Mouse (Mus musculus): ENCODE results near the gene B4galt2.

Gene B4galt2

DNA sequence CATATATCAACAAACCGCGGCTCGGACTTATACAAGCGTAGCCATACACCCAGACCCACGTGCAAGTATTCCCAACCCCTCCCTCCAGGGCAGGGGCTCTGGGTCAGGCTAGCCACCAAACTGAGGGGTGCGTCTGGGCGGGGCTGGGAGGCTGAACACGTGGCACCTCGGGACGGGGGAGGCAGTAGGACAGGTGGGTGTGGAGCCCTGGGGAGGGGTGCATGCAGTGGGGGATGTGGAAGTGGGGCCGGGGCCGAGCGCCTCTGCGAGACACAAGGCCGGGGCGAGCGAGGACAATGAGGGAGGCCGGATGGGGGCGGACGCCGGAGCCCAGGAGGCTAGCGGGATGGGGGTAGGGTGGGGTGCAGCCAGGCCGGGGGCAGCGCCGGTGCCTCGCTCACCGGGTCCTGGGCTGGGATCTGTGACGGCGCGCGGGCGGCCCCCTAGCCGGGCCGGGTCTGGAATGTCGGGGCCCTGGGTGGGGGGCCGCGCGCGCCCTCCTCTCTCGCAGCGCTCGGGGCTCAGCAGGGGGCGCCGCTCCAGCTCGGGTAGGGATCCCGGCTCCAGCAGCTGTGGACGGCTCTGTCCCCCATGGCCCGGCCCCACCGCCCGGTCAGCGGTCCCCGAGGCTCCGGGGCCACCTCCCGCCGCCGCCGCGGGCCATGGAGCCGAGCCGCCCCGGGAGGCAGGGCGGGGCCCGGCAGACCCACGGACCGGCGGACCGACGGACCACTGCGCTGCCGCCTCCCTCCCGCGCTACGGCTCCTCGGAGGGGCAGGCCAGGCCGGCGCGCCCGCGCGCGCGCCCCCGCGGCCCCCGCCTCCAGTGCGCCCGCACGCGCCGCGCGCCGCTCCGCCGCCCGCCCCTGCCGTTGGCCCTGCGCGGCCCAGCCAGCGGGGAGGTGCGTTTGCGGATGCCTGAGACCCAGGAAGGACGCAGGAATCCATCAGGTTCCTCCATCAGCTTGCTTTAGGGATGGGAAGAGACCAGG is at the start of gene B4galt2:
Gene B4galt2 (minus strand): TSS at position 787 of the 991 bp plus-strand sequence.
- no peak for DNase-seq (ENCODE audit: low read depth)

- DNase-seq (ENCODE audit: low read depth): no peak
Measured at GRCm38 (mm10) chr4:117929391-117929881, 46.1 kb upstream of the B4galt2 start, which contains the start of gene Artn. TSS of gene Artn (minus strand) at chr4:117929763.

GRCm38 (mm10) chr4:117928699-117929241 is 45.5 kb upstream of the B4galt2 start:
- no peak for DNase-seq (ENCODE audit: low read depth)

- DNase-seq (ENCODE audit: low read depth): no peak
Measured at GRCm38 (mm10) chr4:117928234-117928633, 44.9 kb upstream of the B4galt2 start.

DNA sequence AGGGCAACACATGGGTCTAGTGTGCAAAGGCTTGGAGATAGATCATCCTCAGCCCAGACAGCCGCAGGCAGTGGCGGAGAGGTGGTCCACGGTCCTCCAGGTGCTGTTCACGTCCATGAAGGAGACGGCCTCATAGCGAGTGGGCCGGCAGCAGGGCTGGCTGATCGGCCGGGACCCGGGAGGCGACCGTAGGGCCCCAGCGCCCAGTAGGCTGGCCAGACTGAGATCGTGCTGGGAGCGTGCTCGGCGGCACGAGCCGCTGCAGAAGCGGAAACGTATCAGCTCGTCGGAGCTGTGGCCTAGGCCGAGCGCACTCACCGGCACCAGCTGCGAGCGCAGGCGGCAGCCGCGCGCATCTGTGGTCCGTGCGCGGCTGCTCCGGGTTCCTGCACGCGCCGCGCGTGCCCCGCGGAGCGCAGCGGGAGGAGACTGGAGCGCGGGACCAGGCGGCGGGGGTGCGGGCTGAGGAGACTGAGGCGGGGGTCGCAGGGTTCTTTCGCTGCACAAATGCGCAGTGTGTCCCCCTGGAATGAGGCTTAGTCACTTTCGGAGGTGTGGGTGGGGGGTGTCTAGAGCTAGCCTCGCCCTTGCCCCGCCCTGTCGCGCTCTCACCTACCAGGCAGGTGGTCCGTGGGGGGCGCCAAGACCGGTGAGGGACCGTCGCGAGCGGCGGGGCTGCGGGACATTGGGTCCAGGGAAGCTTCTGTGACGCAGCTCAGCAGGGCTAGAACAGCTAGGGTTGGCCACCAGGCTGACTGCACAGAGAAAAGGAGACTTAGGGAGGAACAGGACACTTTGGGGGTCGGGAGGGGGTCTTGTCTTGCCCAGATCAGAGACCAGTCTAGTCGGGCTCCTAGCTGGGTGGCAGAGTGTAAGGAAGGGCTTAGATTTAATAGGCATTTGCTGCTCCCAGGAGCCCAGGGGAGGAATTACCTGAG is 43.5 kb upstream of the B4galt2 start:
- DNase-seq (ENCODE audit: low read depth): no peak

- DNase-seq (ENCODE audit: low read depth): no peak
Measured at GRCm38 (mm10) chr4:117924916-117925315, 41.6 kb upstream of the B4galt2 start.

DNA sequence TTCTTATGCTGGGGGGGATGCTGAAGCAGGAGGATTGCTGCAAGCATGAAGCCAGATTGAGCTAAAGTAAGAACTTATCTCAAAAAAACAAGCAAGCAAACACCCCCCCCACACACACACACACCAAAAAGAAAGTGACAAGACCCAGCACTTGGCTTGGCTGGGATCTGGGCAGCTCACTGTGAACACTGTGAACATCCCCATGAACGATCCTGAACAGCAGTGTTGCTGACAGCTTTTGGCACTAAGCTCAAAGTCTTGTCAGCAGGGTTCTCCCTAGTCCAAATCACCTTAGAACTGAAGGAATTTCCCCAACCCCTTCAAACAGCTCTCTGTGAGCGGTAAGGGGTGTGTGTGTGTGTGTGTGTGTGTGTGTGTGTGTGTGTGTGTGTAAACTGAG is 40.2 kb upstream of the B4galt2 start:
- no peak for DNase-seq (ENCODE audit: low read depth)

- no peak for DNase-seq (ENCODE audit: low read depth)
Measured at GRCm38 (mm10) chr4:117921358-117921757, 38.1 kb upstream of the B4galt2 start.

DNA sequence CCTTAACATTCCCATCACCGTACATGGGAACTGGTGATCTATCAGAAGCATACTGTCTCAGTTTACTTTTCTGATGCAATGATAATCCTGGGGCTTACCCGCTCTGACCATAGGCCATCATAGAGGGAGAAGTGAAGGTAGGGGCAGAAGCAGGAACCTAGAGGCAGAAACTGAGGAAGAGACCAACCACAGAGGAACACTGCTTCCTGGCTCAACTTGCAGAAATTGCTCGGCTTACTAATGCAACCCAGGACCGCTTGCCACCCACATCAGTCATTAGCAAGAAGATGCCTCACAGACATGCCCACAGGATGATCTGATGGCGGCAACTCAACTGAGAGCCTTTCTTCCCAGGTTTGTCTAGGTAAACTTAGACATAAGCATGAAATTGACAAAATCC is 35.5 kb upstream of the B4galt2 start:
- DNase-seq (ENCODE audit: low read depth): no peak

- no peak for DNase-seq (ENCODE audit: low read depth)
Measured at GRCm38 (mm10) chr4:117918261-117918660, 35.0 kb upstream of the B4galt2 start.

DNA sequence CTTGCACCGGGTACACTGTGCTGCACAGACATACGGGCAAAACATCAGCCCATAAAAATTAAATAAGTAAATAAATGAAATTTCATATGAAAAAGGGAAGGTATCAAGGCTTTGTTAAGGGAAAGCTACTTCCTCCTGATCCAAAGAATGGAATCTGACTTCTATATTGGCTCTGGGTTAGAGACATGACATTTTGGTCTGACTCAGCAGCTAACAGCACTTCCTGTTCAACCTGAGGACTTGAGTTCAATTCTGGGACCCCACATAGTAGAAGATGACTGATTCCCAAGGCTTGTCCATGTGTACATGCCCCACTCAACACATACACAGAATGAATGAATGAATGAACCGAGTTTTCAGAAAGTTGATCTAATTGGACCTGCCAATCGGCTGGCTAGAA is 34.6 kb upstream of the B4galt2 start:
- DNase-seq (ENCODE audit: low read depth): no peak

DNA sequence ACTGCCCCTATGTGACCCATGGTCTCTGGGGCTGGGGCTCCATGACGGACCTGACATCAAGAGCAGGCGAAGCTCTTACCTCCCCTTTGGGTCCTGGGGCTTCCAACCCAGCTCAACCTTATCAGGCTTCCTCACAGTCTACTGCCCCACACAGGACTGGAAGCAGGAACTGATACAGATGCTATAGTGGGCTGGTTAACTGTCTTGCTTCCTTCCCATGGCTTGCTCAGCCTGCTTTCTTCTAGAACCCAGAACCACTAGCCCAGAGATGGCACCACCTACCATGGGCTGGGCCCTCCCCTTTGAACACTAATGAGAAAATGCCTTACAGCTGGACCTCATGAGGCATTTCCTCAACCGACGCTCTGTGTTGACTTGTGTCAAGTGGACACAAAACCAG is 34.1 kb upstream of the B4galt2 start:
- DNase-seq (ENCODE audit: low read depth): no peak

DNA sequence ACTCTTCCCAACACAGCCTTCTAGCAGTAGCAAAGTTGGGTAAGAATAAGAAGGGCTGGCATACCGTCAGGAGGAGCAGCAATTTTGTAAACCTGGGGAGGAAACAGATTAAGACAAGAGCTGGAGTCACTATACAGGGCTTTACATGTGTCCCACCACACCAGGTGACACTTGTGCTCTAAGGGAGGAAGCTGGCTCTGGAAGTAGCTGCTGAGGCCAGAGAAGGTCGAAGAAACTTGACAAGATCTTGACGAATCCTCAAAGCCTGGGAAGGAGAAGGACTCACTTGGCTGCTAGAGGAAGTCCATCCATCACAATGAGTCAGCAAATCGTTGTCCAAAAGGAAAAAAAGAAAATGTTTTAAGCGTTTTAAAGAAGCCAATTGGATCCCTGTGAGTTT is 33.1 kb upstream of the B4galt2 start:
- DNase-seq (ENCODE audit: low read depth): no peak

DNA sequence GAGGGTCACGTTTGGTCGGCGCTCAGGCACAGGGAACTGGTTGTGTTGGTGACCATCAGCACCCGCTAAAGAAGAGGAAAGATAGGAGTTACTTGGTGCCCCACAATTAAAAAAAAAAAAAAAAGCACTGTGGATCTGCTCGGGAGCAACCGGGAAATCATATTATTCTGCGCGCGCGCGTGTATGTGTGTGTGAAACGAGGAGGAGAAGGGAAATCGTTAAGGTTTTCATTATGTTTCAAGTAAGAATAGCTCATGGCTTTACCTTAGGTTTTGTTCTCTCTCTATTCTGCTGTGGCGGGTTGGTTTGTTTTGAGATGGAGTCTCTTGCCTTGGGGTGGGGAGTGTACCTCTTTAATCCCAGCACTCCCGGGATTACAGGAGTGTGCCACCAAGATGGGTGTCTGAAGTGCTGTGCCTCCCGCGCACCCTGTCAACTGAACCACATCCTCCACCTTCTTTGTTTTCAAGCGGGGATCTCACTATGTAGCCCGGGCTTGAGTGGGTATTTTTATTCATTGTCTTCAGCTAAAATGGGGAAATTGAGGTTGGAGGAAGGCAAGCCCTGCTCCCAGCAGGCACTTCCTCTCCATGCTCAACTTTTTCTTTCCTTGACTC is 32.3 kb upstream of the B4galt2 start:
- DNase-seq (ENCODE audit: low read depth): no peak

DNA sequence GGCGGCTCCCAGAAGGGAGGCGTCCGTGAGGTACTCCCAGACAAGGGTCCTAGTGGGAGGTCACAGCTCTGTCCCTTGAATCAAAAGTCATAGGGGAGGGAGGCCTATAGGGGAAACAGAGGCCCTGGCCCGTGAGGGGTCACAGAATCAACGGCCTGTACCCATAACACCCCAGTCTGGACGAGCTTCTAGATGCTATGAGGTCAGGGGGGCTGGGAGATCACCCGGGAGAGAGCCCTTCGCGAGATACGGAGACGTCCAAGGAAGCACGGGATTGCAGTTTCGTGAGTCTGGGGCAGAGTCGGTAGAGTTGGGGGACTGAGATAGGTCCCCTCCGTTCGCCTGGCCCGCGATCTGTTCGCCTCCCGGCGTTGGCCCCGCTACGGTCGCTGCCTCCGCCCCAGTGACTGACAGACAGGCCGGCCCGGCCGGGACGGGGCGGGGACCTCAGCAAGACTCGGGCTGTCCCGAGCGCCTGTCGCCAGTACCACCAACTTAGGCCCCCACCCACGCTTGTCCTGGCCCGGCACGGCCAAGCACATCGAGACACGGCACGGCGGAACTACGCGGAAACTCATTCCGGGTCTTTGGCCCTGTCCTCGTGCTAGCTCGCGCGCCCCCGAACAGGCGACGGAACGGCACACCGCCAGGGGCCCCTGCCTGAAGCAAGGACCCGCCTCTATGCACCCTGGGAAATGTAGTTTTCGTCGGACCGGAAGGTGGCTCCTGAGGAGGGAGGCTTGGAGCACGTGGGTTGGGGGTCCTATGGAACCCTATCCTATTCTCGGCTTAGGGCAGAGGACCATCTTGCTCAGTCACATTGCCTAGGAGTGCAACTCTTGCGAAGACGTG is 31.5 kb upstream of the B4galt2 start, which contains the start of gene Ipo13:
Gene Ipo13 (minus strand): TSS at position 409 of the 852 bp plus-strand sequence.
- peak; percentile 90 for DNase-seq (ENCODE audit: low read depth)

GRCm38 (mm10) chr4:117914031-117914430 is 30.7 kb upstream of the B4galt2 start:
- DNase-seq (ENCODE audit: low read depth): no peak

GRCm38 (mm10) chr4:117913421-117913820 is 30.1 kb upstream of the B4galt2 start:
- DNase-seq (ENCODE audit: low read depth): no peak

GRCm38 (mm10) chr4:117912685-117913273 is 29.5 kb upstream of the B4galt2 start:
- no peak for DNase-seq (ENCODE audit: low read depth)

- no peak for DNase-seq (ENCODE audit: low read depth)
Measured at GRCm38 (mm10) chr4:117912131-117912561, 28.9 kb upstream of the B4galt2 start.

DNA sequence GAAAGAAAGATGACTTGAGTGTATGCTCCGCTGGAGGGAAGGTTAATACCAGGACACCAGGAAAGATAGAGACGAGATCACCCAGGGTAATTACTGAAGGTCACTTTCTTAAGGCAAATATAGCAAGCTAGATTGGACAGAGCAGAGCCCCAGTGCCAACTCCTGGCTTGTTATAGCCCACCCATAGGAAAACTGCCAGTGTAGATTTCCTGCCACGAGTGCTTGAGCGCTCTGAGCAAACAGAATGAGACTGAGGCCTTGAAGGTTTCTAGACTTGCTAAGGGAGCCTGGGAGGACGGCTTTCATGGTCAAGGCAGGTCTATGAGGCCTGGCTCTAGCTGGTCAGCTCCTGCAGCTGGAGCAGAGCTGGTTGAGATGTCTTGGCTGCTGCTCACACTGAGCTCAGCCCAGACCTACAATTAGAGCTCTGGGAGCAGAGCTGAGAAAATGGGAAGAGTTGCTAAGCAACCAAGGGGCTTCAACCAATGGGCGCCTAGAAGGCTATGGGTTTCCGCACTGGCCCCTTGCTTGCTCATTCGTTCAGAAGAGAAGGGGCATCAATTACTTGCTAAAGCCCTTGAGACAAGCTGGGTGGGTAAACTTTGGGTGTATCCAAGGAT is 25.7 kb upstream of the B4galt2 start:
- DNase-seq (ENCODE audit: low read depth): no peak

Measured in c-Kit-positive CD71-negative TER-119-negative erythroid progenitor cells, embryonic 14.5 days (primary cell).